Mouse (Mus musculus): ENCODE data around the gene Lypd3. TPM values are rescaled to one million over a fixed set of nuclear protein-coding genes. Genes with fewer than 3 reads are reported as not detected.
A peak's percentile ranks its signal among the peaks of the same experiment; 100 is the strongest.

Gene Lypd3
- not detected for total RNA-seq (2021)
- long read RNA-seq, experiment 1 = 0 reads
- long read RNA-seq, experiment 2 = 0 reads

- DNase-seq = no peak
These were observed at the start of gene Lypd3 for GRCm38 (mm10) chr7:24636264-24636663. Gene Lypd3, plus strand, starts transcription at chr7:24636550.

GRCm38 (mm10) chr7:24586828-24587227 is 49.5 kb upstream of the Lypd3 start:
- no peak for DNase-seq

GRCm38 (mm10) chr7:24587330-24588105 is 48.8 kb upstream of the Lypd3 start, which contains the start of the genes Ethe1 and Zfp575:
Gene Ethe1, plus strand, starts transcription at chr7:24587543.
Gene Zfp575, minus strand, starts transcription at chr7:24587641.
- DNase-seq = peak in 1 of 2 experiments; percentile 48

GRCm38 (mm10) chr7:24588336-24588735 is 48.0 kb upstream of the Lypd3 start:
- peak; percentile 56 to 66 for DNase-seq

- DNase-seq = no peak
These were observed 44.6 kb upstream of the Lypd3 start for GRCm38 (mm10) chr7:24591735-24592134.

GRCm38 (mm10) chr7:24592163-24592562 is 44.2 kb upstream of the Lypd3 start:
- DNase-seq = no peak

GRCm38 (mm10) chr7:24592781-24593180 is 43.6 kb upstream of the Lypd3 start:
- no peak for DNase-seq

- DNase-seq = peak; percentile 86 to 87
These were observed 42.6 kb upstream of the Lypd3 start for GRCm38 (mm10) chr7:24593621-24594308.

- DNase-seq = no peak
These were observed 42.0 kb upstream of the Lypd3 start for GRCm38 (mm10) chr7:24594309-24594803.

- DNase-seq = no peak
These were observed 40.9 kb upstream of the Lypd3 start for GRCm38 (mm10) chr7:24595464-24595863.

GRCm38 (mm10) chr7:24598121-24598520 is 38.2 kb upstream of the Lypd3 start:
- no peak for DNase-seq

GRCm38 (mm10) chr7:24599211-24600067 is 36.9 kb upstream of the Lypd3 start:
- DNase-seq = peak in 1 of 2 experiments; percentile 57

GRCm38 (mm10) chr7:24600941-24601597 is 35.3 kb upstream of the Lypd3 start:
- DNase-seq = peak; percentile 95 to 98

GRCm38 (mm10) chr7:24605561-24605960 is 30.8 kb upstream of the Lypd3 start:
- no peak for DNase-seq

- DNase-seq = no peak
These were observed 30.3 kb upstream of the Lypd3 start for GRCm38 (mm10) chr7:24606046-24606445.

GRCm38 (mm10) chr7:24608017-24608416 is 28.3 kb upstream of the Lypd3 start:
- peak; percentile 70 to 84 for DNase-seq

- no peak for DNase-seq
These were observed 27.8 kb upstream of the Lypd3 start for GRCm38 (mm10) chr7:24608561-24608960.

- DNase-seq = peak in 1 of 2 experiments; percentile 42
These were observed 26.0 kb upstream of the Lypd3 start, which contains the start of gene Phldb3 for GRCm38 (mm10) chr7:24610144-24610878. Gene Phldb3, plus strand, starts transcription at chr7:24610763.

- DNase-seq = peak; percentile 93 to 96
These were observed 25.4 kb upstream of the Lypd3 start for GRCm38 (mm10) chr7:24610879-24611494.

GRCm38 (mm10) chr7:24611709-24612108 is 24.6 kb upstream of the Lypd3 start:
- DNase-seq = no peak
